Mouse (Mus musculus): Measurements from ENCODE around the gene Dock2. TPM values are rescaled to one million over a fixed set of nuclear protein-coding genes. Genes with fewer than 3 reads are reported as not detected.

The Dock2 gene
- polyA plus RNA-seq (2014; fragmentation: Illumina TruSeq; extraction: RNeasy Lipid Tissue Mini Kit (QIAGEN cat#74804); ENCODE audit: low read depth, low replicate concordance) = 0.36 TPM

GRCm38 (mm10) chr11:34783587-34784043, at the start of gene Dock2:
Gene Dock2 (minus strand): TSS chr11:34783892.

GRCm38 (mm10) chr11:34314534-34315379, 468.9 kb downstream of the Dock2 start, which contains the start of gene Fam196b:
Gene Fam196b (plus strand): TSS chr11:34314822.

DNA sequence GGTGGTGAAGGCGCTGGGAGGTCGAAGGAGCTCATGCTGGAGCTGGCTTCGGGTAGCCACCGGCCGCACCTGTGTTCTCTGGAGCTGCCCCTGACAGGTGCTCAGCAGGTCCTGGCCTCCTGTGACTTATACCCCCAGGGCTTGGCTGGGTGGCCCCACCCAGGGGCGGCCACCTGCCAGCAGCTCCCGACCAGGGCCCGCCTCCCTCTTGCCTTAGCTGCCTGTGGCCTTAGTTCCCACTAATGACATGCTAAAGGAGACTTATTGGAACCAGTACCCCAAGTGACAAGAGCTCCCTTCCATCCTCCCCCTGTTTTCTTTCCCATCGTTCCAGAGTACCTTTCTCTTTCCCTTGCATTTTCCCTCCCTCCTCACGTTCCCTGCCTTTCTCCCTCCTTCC, 575.7 kb downstream of the Dock2 start, which contains the start of gene Foxi1:
Gene Foxi1, minus strand, starts transcription at position 101 of the 400 bp plus-strand sequence.

Other genes with a start within 250 kb of the Dock2 start
- gene Spdl1, start 49.7 kb upstream of the Dock2 start, polyA plus RNA-seq (2014; fragmentation: Illumina TruSeq; extraction: RNeasy Lipid Tissue Mini Kit (QIAGEN cat#74804); ENCODE audit: low read depth, low replicate concordance) = 0.77 TPM